Comparison of ENCODE assay signal across 1 mouse cellular context in the genomic region with DNA sequence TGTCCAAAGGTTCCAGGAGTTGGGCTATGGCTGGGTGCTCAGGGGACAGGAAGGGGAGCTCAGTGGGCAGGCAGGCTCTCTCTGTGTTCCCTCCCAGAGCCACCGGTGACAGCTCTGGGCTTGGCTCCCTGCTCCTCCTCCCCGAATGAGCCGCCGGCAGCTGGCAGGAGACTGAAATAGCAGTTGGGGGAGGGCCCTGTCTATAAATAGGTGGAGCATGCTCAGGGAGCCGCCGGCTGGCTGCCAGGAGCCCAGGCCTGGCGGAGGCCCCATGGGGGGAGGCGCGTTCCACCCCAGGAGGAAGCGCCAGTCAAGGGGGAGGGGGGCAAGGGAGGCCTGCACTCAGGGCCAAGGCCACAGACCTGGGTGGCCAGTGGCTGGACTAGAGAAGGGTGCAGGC.
TF ChIP-seq lines count a peak whose summit lies in the region.

No protein-coding gene starts in this region.

TF ChIP-seq in MEL, 35 proteins besides CTCF, POLR2A, EP300 and RAD21 (continued from another document):
- TF ChIP-seq ZNF384 (IDR thresholded peaks at IDR 0.05; ENCODE audit: low read depth, low read length) (no peak; the same call in 1 of the 2 replicates), HCFC1 (IDR thresholded peaks at IDR 0.05; ENCODE audit: low read depth, low read length) (0 out of 2 replicates have a peak, but pooled peaks have one; percentile 59), JUND (IDR thresholded peaks at IDR 0.05; ENCODE audit: low read depth, low read length) (no peak), NELFE (IDR thresholded peaks at IDR 0.05; ENCODE audit: low read depth, low read length) (no peak), TCF12 (IDR thresholded peaks at IDR 0.05; ENCODE audit: low read depth, low read length) (peak; percentile 77), MAZ (IDR thresholded peaks at IDR 0.05; ENCODE audit: low read depth, low read length) (peak; percentile 98; the same call in 1 of the 2 replicates), USF2 (IDR thresholded peaks at IDR 0.05; ENCODE audit: borderline replicate concordance in 1 of 2, insufficient read depth in 1 of 2, low read depth in 1 of 2, low read length in 2 of 2) (no peak), MXI1 (IDR thresholded peaks at IDR 0.05; ENCODE audit: low read depth, low read length) (peak; percentile 86), SMC3 (IDR thresholded peaks at IDR 0.05; ENCODE audit: low read depth, low read length) (no peak), GATA1 (IDR thresholded peaks at IDR 0.05; ENCODE audit: low read depth, low read length) (no peak), MYC (IDR thresholded peaks at IDR 0.05; ENCODE audit: low read depth, low read length) (no peak), ZC3H11A (IDR thresholded peaks at IDR 0.05; ENCODE audit: low read depth, low read length) (no peak), KAT2A (conservative IDR thresholded peaks at IDR 0.05; ENCODE audit: low read depth, low read length) (no peak), ELF1 (IDR thresholded peaks at IDR 0.05; ENCODE audit: low read depth, low read length) (peak; percentile 73), ETS1 (IDR thresholded peaks at IDR 0.05; ENCODE audit: low read depth, low read length) (peak; percentile 98), E2F4 (IDR thresholded peaks at IDR 0.05; ENCODE audit: borderline replicate concordance, low read depth, low read length) (no peak), TAL1 (IDR thresholded peaks at IDR 0.05; ENCODE audit: low read length) (no peak; the same call in 1 of the 2 replicates), SIN3A (IDR thresholded peaks at IDR 0.05; ENCODE audit: low read length) (peak; percentile 94), ZKSCAN1 (IDR thresholded peaks at IDR 0.05; ENCODE audit: low read depth, low read length) (no peak)
